Mouse (Mus musculus): ENCODE results near the gene Prr5. TPM values are rescaled to one million over a fixed set of nuclear protein-coding genes. Genes with fewer than 3 reads are reported as not detected.
A peak's percentile ranks its signal among the peaks of the same experiment; 100 is the strongest.

Prr5 gene
- polyA plus RNA-seq, 1 experiment from 2014 or later = 11.8 TPM

GRCm38 (mm10) chr15:84639451-84640136, 29.8 kb upstream of the Prr5 start:
- H3K27ac ChIP-seq = peak overlapping the region; percentile 78
- H3K4me3 ChIP-seq = no peak overlapping the region
- peaks cover 1% of the 10 kb centered on the region; the same call in 1 of the 2 replicates for H3K27me3 ChIP-seq
- no peak overlapping the region for H3K9ac ChIP-seq
- H3K4me2 ChIP-seq = no peak overlapping the region
- ATAC-seq (replicated peaks; ENCODE audit: insufficient number of reproducible peaks, insufficient read depth, low FRiP score, low read depth) = peak; percentile 58
- no peaks in the 10 kb centered on the region for H3K9me3 ChIP-seq (replicated peaks)
- H3K36me3 ChIP-seq = no peaks in the 10 kb centered on the region
- 31% methylated on average over 6 of the region's 6 CpGs for WGBS
- peaks cover 41% of the 10 kb centered on the region for H3K4me1 ChIP-seq (replicated peaks)

- no peaks in the 10 kb centered on the region for H3K9me3 ChIP-seq (replicated peaks)
- H3K36me3 ChIP-seq = no peaks in the 10 kb centered on the region
- peaks cover 41% of the 10 kb centered on the region for H3K4me1 ChIP-seq (replicated peaks)
- no peak overlapping the region for H3K4me2 ChIP-seq
- ATAC-seq (replicated peaks; ENCODE audit: insufficient number of reproducible peaks, insufficient read depth, low FRiP score, low read depth) = no peak
- WGBS = 69% methylated on average over 6 of the region's 6 CpGs
- no peak overlapping the region for H3K27ac ChIP-seq
- no peak overlapping the region for H3K4me3 ChIP-seq
- H3K9ac ChIP-seq = no peak overlapping the region
- H3K27me3 ChIP-seq = no peaks in the 10 kb centered on the region
Observed at GRCm38 (mm10) chr15:84640722-84641121, 28.7 kb upstream of the Prr5 start.

GRCm38 (mm10) chr15:84641127-84641526, 28.3 kb upstream of the Prr5 start:
- Histone ChIP-seq H3K9ac (no peak overlapping the region), H3K4me3 (no peak overlapping the region), H3K4me2 (no peak overlapping the region), H3K27me3 (no peaks in the 10 kb centered on the region), H3K27ac (no peak overlapping the region), H3K9me3 (replicated peaks) (no peaks in the 10 kb centered on the region), H3K4me1 (replicated peaks) (peaks cover 41% of the 10 kb centered on the region), H3K36me3 (no peaks in the 10 kb centered on the region)
- no peak for ATAC-seq (replicated peaks; ENCODE audit: insufficient number of reproducible peaks, insufficient read depth, low FRiP score, low read depth)
- 51% methylated on average over 5 of the region's 5 CpGs for WGBS

- no peak overlapping the region for H3K4me2 ChIP-seq
- no peak for ATAC-seq (replicated peaks; ENCODE audit: insufficient number of reproducible peaks, insufficient read depth, low FRiP score, low read depth)
- no peak overlapping the region for H3K9ac ChIP-seq
- H3K27ac ChIP-seq = no peak overlapping the region
- no peaks in the 10 kb centered on the region for H3K9me3 ChIP-seq (replicated peaks)
- peaks cover 41% of the 10 kb centered on the region for H3K4me1 ChIP-seq (replicated peaks)
- no peak overlapping the region for H3K4me3 ChIP-seq
- H3K27me3 ChIP-seq = no peaks in the 10 kb centered on the region
- 97% methylated on average over 1 of the region's 1 CpGs for WGBS
- no peaks in the 10 kb centered on the region for H3K36me3 ChIP-seq
Observed at GRCm38 (mm10) chr15:84641948-84642347, 27.5 kb upstream of the Prr5 start.

DNA sequence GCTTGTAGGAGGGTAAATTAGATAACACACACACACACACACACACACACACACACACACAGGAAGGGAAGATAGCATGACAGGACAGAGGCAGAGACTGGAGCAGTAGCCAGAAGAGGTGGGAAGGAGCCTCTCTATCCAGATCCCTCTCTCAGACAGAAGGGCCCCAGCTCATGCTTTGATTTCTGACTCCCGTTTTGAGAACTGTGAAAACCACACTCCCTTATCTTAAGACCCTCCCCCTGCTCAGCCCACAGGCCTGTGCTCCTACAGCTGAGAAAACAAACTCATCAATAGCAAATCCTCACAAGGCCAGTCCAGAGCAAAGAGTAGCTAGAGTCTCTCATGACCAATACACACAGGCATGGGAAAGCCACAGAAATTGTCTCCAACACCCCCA, 26.2 kb upstream of the Prr5 start:
- Histone ChIP-seq H3K9me3 (replicated peaks) (no peaks in the 10 kb centered on the region), H3K4me1 (replicated peaks) (peaks cover 41% of the 10 kb centered on the region), H3K27ac (0 out of 2 replicates have a peak overlapping the region, but pooled peaks have one; percentile 4), H3K36me3 (no peaks in the 10 kb centered on the region), H3K4me2 (no peak overlapping the region), H3K4me3 (no peak overlapping the region), H3K9ac (no peak overlapping the region), H3K27me3 (no peaks in the 10 kb centered on the region)
- 4% methylated on average over 1 of the region's 1 CpGs for WGBS
- ATAC-seq (replicated peaks; ENCODE audit: insufficient number of reproducible peaks, insufficient read depth, low FRiP score, low read depth) = peak; percentile 47; the same call in 1 of the 2 replicates

GRCm38 (mm10) chr15:84651481-84651880, 17.9 kb upstream of the Prr5 start:
- WGBS = 90% methylated on average over 6 of the region's 6 CpGs
- Histone ChIP-seq H3K27ac (no peak overlapping the region), H3K4me1 (replicated peaks) (peaks cover 18% of the 10 kb centered on the region), H3K4me2 (no peak overlapping the region), H3K27me3 (no peaks in the 10 kb centered on the region), H3K36me3 (no peaks in the 10 kb centered on the region), H3K9me3 (replicated peaks) (no peaks in the 10 kb centered on the region), H3K4me3 (no peak overlapping the region), H3K9ac (no peak overlapping the region)
- ATAC-seq (replicated peaks; ENCODE audit: insufficient number of reproducible peaks, insufficient read depth, low FRiP score, low read depth) = no peak

- no peak for ATAC-seq (replicated peaks; ENCODE audit: insufficient number of reproducible peaks, insufficient read depth, low FRiP score, low read depth)
- no peaks in the 10 kb centered on the region for H3K27me3 ChIP-seq
- H3K4me2 ChIP-seq = no peak overlapping the region
- no peak overlapping the region for H3K4me3 ChIP-seq
- H3K4me1 ChIP-seq (replicated peaks) = peaks cover 18% of the 10 kb centered on the region
- H3K9ac ChIP-seq = no peak overlapping the region
- WGBS = 90% methylated on average over 7 of the region's 7 CpGs
- H3K36me3 ChIP-seq = no peaks in the 10 kb centered on the region
- no peaks in the 10 kb centered on the region for H3K9me3 ChIP-seq (replicated peaks)
- H3K27ac ChIP-seq = no peak overlapping the region
Observed at GRCm38 (mm10) chr15:84653151-84653550, 16.3 kb upstream of the Prr5 start.

DNA sequence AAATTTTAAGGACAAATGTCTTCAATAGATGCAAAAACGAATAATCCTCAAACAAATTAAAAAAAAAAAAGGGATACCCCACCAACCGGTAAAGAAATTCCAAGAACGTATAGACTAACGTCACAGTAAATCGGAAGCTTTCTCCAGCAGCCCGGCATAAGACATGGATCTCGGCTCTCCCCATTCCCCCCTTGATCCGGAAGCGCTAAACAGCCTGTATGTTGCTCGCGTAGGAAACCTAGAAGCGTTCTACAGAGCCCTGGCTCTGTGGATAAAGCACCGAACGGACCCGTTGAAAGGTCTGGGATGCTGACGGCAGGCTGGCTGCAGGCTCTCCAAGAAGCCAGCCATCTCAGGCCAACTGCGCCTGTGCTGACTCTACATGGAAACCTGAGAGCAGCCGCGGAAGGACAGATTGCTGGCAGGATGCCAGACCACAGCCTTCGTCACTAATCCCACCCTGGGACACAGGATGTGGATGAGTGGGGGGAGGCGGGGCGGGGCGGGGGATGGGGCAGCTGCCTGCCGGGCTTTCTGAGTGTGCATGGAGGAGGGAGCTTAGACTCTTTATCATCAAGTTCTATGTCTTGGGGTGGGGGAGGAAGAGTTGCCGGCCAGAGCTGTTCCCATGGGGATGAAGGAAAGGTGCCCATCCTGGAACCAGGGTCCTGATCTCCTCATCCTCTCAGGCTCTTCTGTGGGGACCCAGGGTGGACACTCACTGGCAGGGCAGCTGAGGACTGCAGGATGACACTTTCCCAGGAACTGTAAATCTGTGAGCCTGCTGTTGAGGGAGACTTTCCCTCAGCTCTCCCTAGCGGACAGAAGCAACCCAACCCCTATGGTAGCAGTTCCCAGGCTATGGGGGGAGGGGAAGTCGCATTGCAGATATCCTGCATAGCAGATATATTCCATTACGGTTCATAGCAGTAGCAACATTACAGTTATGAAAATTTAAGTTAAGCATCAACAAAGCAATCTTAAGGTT, 15.1 kb upstream of the Prr5 start:
- peaks cover 18% of the 10 kb centered on the region for H3K4me1 ChIP-seq (replicated peaks)
- H3K9me3 ChIP-seq (replicated peaks) = no peaks in the 10 kb centered on the region
- H3K27ac ChIP-seq = peak overlapping the region; percentile 85
- WGBS = 3% methylated on average over 28 of the region's 28 CpGs
- peak overlapping the region; percentile 67 for H3K4me2 ChIP-seq
- no peaks in the 10 kb centered on the region for H3K27me3 ChIP-seq
- no peaks in the 10 kb centered on the region for H3K36me3 ChIP-seq
- peak overlapping the region; percentile 32; the same call in 1 of the 2 replicates for H3K9ac ChIP-seq
- peak; percentile 88 for ATAC-seq (replicated peaks; ENCODE audit: insufficient number of reproducible peaks, insufficient read depth, low FRiP score, low read depth)
- H3K4me3 ChIP-seq = peak overlapping the region; percentile 42

- Histone ChIP-seq H3K27ac (peak overlapping the region; percentile 85), H3K9me3 (replicated peaks) (no peaks in the 10 kb centered on the region), H3K9ac (no peak overlapping the region), H3K27me3 (no peaks in the 10 kb centered on the region), H3K4me3 (no peak overlapping the region), H3K36me3 (no peaks in the 10 kb centered on the region), H3K4me2 (peak overlapping the region; percentile 67; the same call in 1 of the 2 replicates), H3K4me1 (replicated peaks) (peaks cover 18% of the 10 kb centered on the region)
- no peak for ATAC-seq (replicated peaks; ENCODE audit: insufficient number of reproducible peaks, insufficient read depth, low FRiP score, low read depth)
- WGBS = 48% methylated on average over 10 of the region's 10 CpGs
Observed at GRCm38 (mm10) chr15:84654975-84655374, 14.4 kb upstream of the Prr5 start.

DNA sequence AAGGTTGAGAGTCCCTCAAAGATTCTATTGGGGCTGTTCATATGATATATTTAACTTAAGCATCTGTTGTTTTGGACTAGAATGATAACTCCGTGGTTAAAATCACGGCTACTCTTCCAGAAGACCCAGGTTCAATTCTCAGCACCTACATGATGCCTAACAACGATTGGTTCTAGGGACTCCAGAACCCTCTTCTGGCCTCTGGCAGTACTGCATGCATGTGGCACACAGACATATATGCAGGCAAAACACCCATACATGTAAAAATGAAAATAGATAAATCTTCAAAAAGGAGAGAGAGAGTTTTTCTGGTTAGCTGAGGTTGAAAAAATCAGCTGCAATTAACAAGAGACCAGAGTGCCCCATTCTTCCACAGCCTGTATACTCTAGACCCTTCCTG, 12.7 kb upstream of the Prr5 start:
- Histone ChIP-seq H3K36me3 (no peaks in the 10 kb centered on the region), H3K9me3 (replicated peaks) (no peaks in the 10 kb centered on the region), H3K27ac (no peak overlapping the region), H3K27me3 (no peaks in the 10 kb centered on the region), H3K4me2 (no peak overlapping the region), H3K4me3 (no peak overlapping the region), H3K4me1 (replicated peaks) (peaks cover 18% of the 10 kb centered on the region), H3K9ac (no peak overlapping the region)
- 86% methylated on average over 3 of the region's 3 CpGs for WGBS
- ATAC-seq (replicated peaks; ENCODE audit: insufficient number of reproducible peaks, insufficient read depth, low FRiP score, low read depth) = no peak

DNA sequence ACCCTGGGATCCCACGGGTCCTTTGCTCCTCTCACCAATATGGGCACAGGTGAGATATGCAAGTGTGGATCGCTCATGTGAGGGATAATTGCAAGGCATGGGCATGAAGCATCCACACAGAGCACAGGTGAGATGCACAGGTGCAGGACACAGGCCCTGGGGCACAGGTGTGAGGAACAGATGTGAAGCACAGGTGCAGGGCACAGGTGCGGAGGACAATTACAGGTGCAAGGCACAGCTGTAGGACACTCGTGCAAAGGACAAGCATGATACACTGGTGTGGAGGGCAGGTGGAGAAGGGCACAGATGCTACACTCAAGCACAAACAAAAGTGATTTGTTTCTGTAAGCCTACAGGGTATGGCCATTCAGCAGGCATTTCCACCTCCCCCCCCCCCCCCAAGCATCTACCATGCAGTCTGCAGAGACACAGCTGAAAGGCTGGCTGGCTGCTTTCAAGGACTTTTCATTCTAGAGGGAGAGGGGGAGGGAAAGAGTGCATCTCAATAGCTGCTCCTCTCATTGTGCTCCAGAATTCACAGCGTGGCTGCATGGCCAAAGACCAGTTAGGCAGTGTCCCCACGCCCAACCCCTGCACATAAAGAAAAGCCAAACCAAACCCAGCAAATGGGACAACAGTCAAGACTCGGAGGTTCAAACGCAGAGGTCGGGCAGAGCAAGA, 11.9 kb upstream of the Prr5 start:
- H3K4me2 ChIP-seq = no peak overlapping the region
- H3K36me3 ChIP-seq = no peaks in the 10 kb centered on the region
- H3K9me3 ChIP-seq (replicated peaks) = no peaks in the 10 kb centered on the region
- peaks cover 18% of the 10 kb centered on the region for H3K4me1 ChIP-seq (replicated peaks)
- ATAC-seq (replicated peaks; ENCODE audit: insufficient number of reproducible peaks, insufficient read depth, low FRiP score, low read depth) = no peak
- no peaks in the 10 kb centered on the region for H3K27me3 ChIP-seq
- no peak overlapping the region for H3K4me3 ChIP-seq
- 68% methylated on average over 9 of the region's 9 CpGs for WGBS
- no peak overlapping the region for H3K9ac ChIP-seq
- no peak overlapping the region for H3K27ac ChIP-seq
